Mouse (Mus musculus) gastrocnemius, adult 2 months (tissue): Measurements from ENCODE around the gene Zbtb17. TPM values are rescaled to one million over a fixed set of nuclear protein-coding genes. Genes with fewer than 3 reads are reported as not detected.
A peak's percentile ranks its signal among the peaks of the same experiment; 100 is the strongest.

Experiments used
- DNase-seq: peaks from one replicate; pipeline ENCODE4 v3.0.0; 2022
- H3K27ac ChIP-seq: fragments of 200-600 bp; 2 replicates; pipeline ENCODE4 v1.8.1; 2022; ENCODE audit warnings: mild to moderate bottlenecking
- H3K4me3 ChIP-seq: fragments of 200-600 bp; 2 replicates; pipeline ENCODE4 v1.8.1; 2022; ENCODE audit warnings: mild to moderate bottlenecking, moderate library complexity
- CTCF ChIP-seq: fragments of 200-600 bp; IDR thresholded peaks from 2 replicates; pipeline ENCODE4 v1.8.1; 2022; ENCODE audit warnings: antibody characterized with exemption, mild to moderate bottlenecking, moderate library complexity
- intact Hi-C: fragments of 180-260 bp; cut with DNase I; formaldehyde crosslinking; loops from one replicate; pipeline ENCODE4 v1.15.1; 2025
- total RNA-seq, 2 experiments: library from RNA; stranded (reverse); gene quantifications; 2 replicates each; pipeline ENCODE4 v1.2.3; 2021

The Zbtb17 gene
- total RNA-seq, 2 experiments from 2014 or later = 30.2 to 30.6 TPM

- intact Hi-C loops = no loop called here
- TF ChIP-seq CTCF = no peak
- Histone ChIP-seq H3K27ac (no peak overlapping the region), H3K4me3 (no peak overlapping the region)
- no peak for DNase-seq
Observed at GRCm38 (mm10) chr4:141487581-141487980, 43.1 kb downstream of the Zbtb17 start.

- TF ChIP-seq CTCF = peak; percentile 63
- intact Hi-C loops = no loop called here
- Histone ChIP-seq H3K27ac (no peak overlapping the region), H3K4me3 (no peak overlapping the region)
- DNase-seq = no peak
Observed at GRCm38 (mm10) chr4:141488670-141489069, 44.2 kb downstream of the Zbtb17 start.

- TF ChIP-seq CTCF = no peak
- intact Hi-C loops = loop anchor here (5.0 kb wide), 2 partner anchors 37 to 57 kb away; partner anchors contain the start of gene Spen
- Histone ChIP-seq H3K4me3 (peak overlapping the region; percentile 2; the same call in 1 of the 2 replicates), H3K27ac (peak overlapping the region; percentile 84)
- DNase-seq = no peak
Observed at GRCm38 (mm10) chr4:141500637-141501036, 56.2 kb downstream of the Zbtb17 start.

GRCm38 (mm10) chr4:141501058-141501457 lies 56.6 kb downstream of the Zbtb17 start:
- peak overlapping the region; percentile 84 for H3K27ac ChIP-seq
- DNase-seq = no peak
- TF ChIP-seq CTCF = no peak
- intact Hi-C loops = loop anchor here (5.0 kb wide), 2 partner anchors 36 to 56 kb away; partner anchors contain the start of gene Spen
- peak overlapping the region; percentile 2; the same call in 1 of the 2 replicates for H3K4me3 ChIP-seq

- TF ChIP-seq CTCF = no peak
- peak overlapping the region; percentile 46; the same call in 1 of the 2 replicates for H3K27ac ChIP-seq
- intact Hi-C loops = loop anchor here (5.0 kb wide), 2 partner anchors 35 to 55 kb away; partner anchors contain the start of gene Spen
- DNase-seq = no peak
- no peak overlapping the region for H3K4me3 ChIP-seq
Observed at GRCm38 (mm10) chr4:141502723-141503122, 58.3 kb downstream of the Zbtb17 start.

GRCm38 (mm10) chr4:141504471-141504870 lies 60.0 kb downstream of the Zbtb17 start:
- H3K4me3 ChIP-seq = no peak overlapping the region
- peak overlapping the region; percentile 39 for H3K27ac ChIP-seq
- TF ChIP-seq CTCF = no peak
- no peak for DNase-seq
- intact Hi-C loops = loop anchor here (5.0 kb wide), 2 partner anchors 33 to 53 kb away; partner anchors contain the start of gene Spen

GRCm38 (mm10) chr4:141505810-141506209 lies 61.4 kb downstream of the Zbtb17 start:
- DNase-seq = no peak
- Histone ChIP-seq H3K27ac (peak overlapping the region; percentile 80; the same call in 1 of the 2 replicates), H3K4me3 (no peak overlapping the region)
- intact Hi-C loops = loop anchor here (5.0 kb wide), 1 partner anchor 74 kb away; no protein-coding TSS in a partner anchor
- no peak for TF ChIP-seq CTCF

GRCm38 (mm10) chr4:141506352-141506751 lies 61.9 kb downstream of the Zbtb17 start:
- peak; percentile 10; the same call in 1 of the 2 replicates for TF ChIP-seq CTCF
- intact Hi-C loops = loop anchor here (5.0 kb wide), 1 partner anchor 74 kb away; no protein-coding TSS in a partner anchor
- peak; percentile 79 for DNase-seq
- peak overlapping the region; percentile 46 for H3K4me3 ChIP-seq
- H3K27ac ChIP-seq = peak overlapping the region; percentile 80

- DNase-seq = peak; percentile 68
- peak; percentile 66 for TF ChIP-seq CTCF
- Histone ChIP-seq H3K27ac (peak overlapping the region; percentile 80), H3K4me3 (no peak overlapping the region; the same call in 1 of the 2 replicates)
- intact Hi-C loops = loop anchor here (5.0 kb wide), 1 partner anchor 75 kb away; no protein-coding TSS in a partner anchor
Observed at GRCm38 (mm10) chr4:141506893-141507292, 62.4 kb downstream of the Zbtb17 start.

GRCm38 (mm10) chr4:141510457-141510856 lies 66.0 kb downstream of the Zbtb17 start:
- H3K4me3 ChIP-seq = no peak overlapping the region
- DNase-seq = no peak
- H3K27ac ChIP-seq = peak overlapping the region; percentile 51
- TF ChIP-seq CTCF = no peak
- intact Hi-C loops = no loop called here

- H3K4me3 ChIP-seq = no peak overlapping the region
- intact Hi-C loops = no loop called here
- no peak for TF ChIP-seq CTCF
- DNase-seq = no peak
- no peak overlapping the region for H3K27ac ChIP-seq
Observed at GRCm38 (mm10) chr4:141512145-141512544, 67.7 kb downstream of the Zbtb17 start.

- intact Hi-C loops = no loop called here
- Histone ChIP-seq H3K27ac (peak overlapping the region; percentile 62), H3K4me3 (peak overlapping the region; percentile 23; the same call in 1 of the 2 replicates)
- no peak for TF ChIP-seq CTCF
- DNase-seq = no peak
Observed at GRCm38 (mm10) chr4:141514179-141514641, 69.8 kb downstream of the Zbtb17 start.

Other genes with a start within 250 kb of the Zbtb17 start
- gene Rsg1, start 230.7 kb upstream of the Zbtb17 start, total RNA-seq = not detected
- gene Arhgef19, start 205.2 kb upstream of the Zbtb17 start, total RNA-seq = under 1 TPM; 0.31 to 0.33 TPM
- 1 to 10 TPM; 1.8 to 2.6 TPM for gene Epha2, start 143.4 kb upstream of the Zbtb17 start, total RNA-seq
- gene Fam131c, start 76.4 kb upstream of the Zbtb17 start, total RNA-seq = under 1 TPM in 1 of 2 experiments, not detected in 1; 0.20 TPM
- not detected for gene Clcnka, start 45.9 kb upstream of the Zbtb17 start, total RNA-seq
- gene Clcnkb, start 28.6 kb upstream of the Zbtb17 start, total RNA-seq = under 1 TPM in 1 of 2 experiments, not detected in 1; 0.25 TPM
- 100 to 1,000 TPM; 223 to 468 TPM for gene Hspb7, start 23.9 kb upstream of the Zbtb17 start, total RNA-seq
- 1 to 10 TPM in 1 of 2 experiments, under 1 TPM in 1; 0.92 to 1.6 TPM for gene Srarp, start 8.5 kb upstream of the Zbtb17 start, total RNA-seq
- 10 to 100 TPM; 23.3 to 25.1 TPM for gene Spen, start 93.9 kb downstream of the Zbtb17 start, total RNA-seq
- 1 to 10 TPM; 1.1 to 1.5 TPM for gene Fblim1, start 161.4 kb downstream of the Zbtb17 start, total RNA-seq
- gene Tmem82, start 174.0 kb downstream of the Zbtb17 start, total RNA-seq = 1 to 10 TPM in 1 of 2 experiments, under 1 TPM in 1; 0.61 to 3.2 TPM
- gene Slc25a34, start 179.2 kb downstream of the Zbtb17 start, total RNA-seq = 10 to 100 TPM; 10.3 to 26.9 TPM
- gene Plekhm2, start 220.2 kb downstream of the Zbtb17 start, total RNA-seq = 10 to 100 TPM; 32.9 to 34.7 TPM
- gene Rsc1a1, start 240.9 kb downstream of the Zbtb17 start, total RNA-seq = 1 to 10 TPM; 3.8 to 5.6 TPM